Mouse (Mus musculus) ovary, adult 18-20 months (tissue): ENCODE measurements around the gene Gadd45a.
"Not testable (repeated sequence)": the region's sequence is repeated elsewhere in the genome, so short reads cannot be mapped to it uniquely, and the experiment has no call there.

Source experiments
- DNase-seq: peaks from one replicate; pipeline ENCODE4 v3.0.0; 2022; ENCODE audit warnings: low spot score, mixed read lengths

Gene Gadd45a

GRCm38 (mm10) chr6:67048880-67049694, 11.8 kb upstream of the Gadd45a start:
- DNase-seq, result no peak

- no peak for DNase-seq
These were observed 10.9 kb upstream of the Gadd45a start for GRCm38 (mm10) chr6:67048052-67048691.

- no peak for DNase-seq
These were observed 9.7 kb upstream of the Gadd45a start for GRCm38 (mm10) chr6:67046937-67047336.

- DNase-seq, result no peak
These were observed 8.2 kb upstream of the Gadd45a start for GRCm38 (mm10) chr6:67045424-67045823.

GRCm38 (mm10) chr6:67040904-67041410, 3.7 kb upstream of the Gadd45a start:
- no peak for DNase-seq

GRCm38 (mm10) chr6:67038964-67039363, 1.7 kb upstream of the Gadd45a start:
- DNase-seq, result no peak

- DNase-seq, result peak; percentile 72
These were observed 873 bp downstream of the Gadd45a start for GRCm38 (mm10) chr6:67036356-67036811.

GRCm38 (mm10) chr6:67035388-67036299, 1.6 kb downstream of the Gadd45a start:
- no peak for DNase-seq

GRCm38 (mm10) chr6:67034331-67035130, 2.7 kb downstream of the Gadd45a start:
- DNase-seq, result no peak

- DNase-seq, result no peak
These were observed 3.7 kb downstream of the Gadd45a start for GRCm38 (mm10) chr6:67033604-67034003.

- DNase-seq, result not testable (repeated sequence)
These were observed 4.3 kb downstream of the Gadd45a start for GRCm38 (mm10) chr6:67032972-67033371.

GRCm38 (mm10) chr6:67032551-67032950, 4.7 kb downstream of the Gadd45a start:
- DNase-seq, result not testable (repeated sequence)

- no peak for DNase-seq
These were observed 6.4 kb downstream of the Gadd45a start for GRCm38 (mm10) chr6:67030846-67031245.

GRCm38 (mm10) chr6:67030416-67030815, 6.8 kb downstream of the Gadd45a start:
- no peak for DNase-seq

- no peak for DNase-seq
These were observed 7.3 kb downstream of the Gadd45a start for GRCm38 (mm10) chr6:67029987-67030386.

GRCm38 (mm10) chr6:67029312-67029950, 7.8 kb downstream of the Gadd45a start:
- DNase-seq, result no peak

GRCm38 (mm10) chr6:67027438-67028142, 9.7 kb downstream of the Gadd45a start:
- no peak for DNase-seq

GRCm38 (mm10) chr6:67026661-67027060, 10.6 kb downstream of the Gadd45a start:
- DNase-seq, result no peak

- DNase-seq, result no peak
These were observed 13.5 kb downstream of the Gadd45a start for GRCm38 (mm10) chr6:67023729-67024128.

GRCm38 (mm10) chr6:67021308-67021707, 15.9 kb downstream of the Gadd45a start:
- DNase-seq, result no peak
